Mouse (Mus musculus) brain, adult 2 months (tissue): ENCODE measurements at regions not wholly inside any gene's neighbourhood (a gene's known extent, or its start where the extent isn't known, plus 50 kb on each side); places are given as distances from the start of the nearest gene placed in this dataset.
A peak's percentile ranks its signal among the peaks of the same experiment; 100 is the strongest.

Source experiments
- DNase-seq: peaks from one replicate; pipeline ENCODE4 v3.0.0; 2011; ENCODE audit warnings: low read depth, low spot score

GRCm38 (mm10) chr9:81791051-81791450, 72.4 kb upstream of the Mei4 start:
- DNase-seq: peak; percentile 35
